Mouse (Mus musculus) stomach, postnatal 0 days (tissue): ENCODE results near the gene Tyw3.

ENCODE experiments used
- CTCF ChIP-seq: IDR thresholded peaks from 2 replicates; pipeline ENCODE4 v1.5.1; 2016; ENCODE audit warnings: antibody characterized with exemption, low read depth, mild to moderate bottlenecking, moderate library complexity
- EP300 ChIP-seq: optimal IDR thresholded peaks from 2 replicates; pipeline ENCODE3; 2016; ENCODE audit warnings: antibody characterized with exemption

GRCm38 (mm10) chr3:154570029-154570575, 26.8 kb downstream of the Tyw3 start:
- TF ChIP-seq CTCF, result no peak
- TF ChIP-seq EP300, result no peak
